Mouse (Mus musculus): ENCODE measurements around the gene Fos. TPM values are rescaled to one million over a fixed set of nuclear protein-coding genes. Genes with fewer than 3 reads are reported as not detected.

Fos gene
- total and polyA plus RNA-seq, 2 experiments from 2014 or later: 1.6 to 18.5 TPM

GRCm38 (mm10) chr12:85487545-85488141 lies 14.0 kb downstream of the Fos start:
- H3K4me1 ChIP-seq (ENCODE audit: control insufficient read depth, insufficient read depth): peaks cover 22% of the 10 kb centered on the region
- no peak for TF ChIP-seq EP300 (IDR thresholded peaks at IDR 0.05; ENCODE audit: low read depth)
- TF ChIP-seq CTCF (IDR thresholded peaks at IDR 0.05; ENCODE audit: low read depth): peak; percentile 89
- no peaks in the 10 kb centered on the region for H3K9me3 ChIP-seq (replicated peaks; ENCODE audit: control insufficient read depth, low read length)
- no peaks in the 10 kb centered on the region for H3K36me3 ChIP-seq (replicated peaks; ENCODE audit: control insufficient read depth, insufficient read depth, low read length)
- H3K27me3 ChIP-seq (ENCODE audit: control insufficient read depth, insufficient read depth, low read length): no peaks in the 10 kb centered on the region
- under 1% methylated on average over 12 of the region's 12 CpGs for WGBS
- H3K4me2 ChIP-seq (ENCODE audit: low read depth, low read length): peak overlapping the region; percentile 97
- H3K4me3 ChIP-seq (ENCODE audit: low read depth, low read length): peak overlapping the region; percentile 92
- DNase-seq (ENCODE audit: low spot score) (peak; percentile 76), ATAC-seq (ENCODE audit: insufficient read depth, low read depth) (no peak)
- H3K27ac ChIP-seq (ENCODE audit: low read depth): peak overlapping the region; percentile 78; the same call in 1 of the 2 replicates
- H3K9ac ChIP-seq (replicated peaks; ENCODE audit: low read depth, low read length): peak overlapping the region; percentile 42; the same call in 1 of the 2 replicates

GRCm38 (mm10) chr12:85489232-85489886 lies 15.7 kb downstream of the Fos start:
- DNase-seq (ENCODE audit: low spot score) (no peak), ATAC-seq (ENCODE audit: insufficient read depth, low read depth) (no peak)
- TF ChIP-seq EP300 (IDR thresholded peaks at IDR 0.05; ENCODE audit: low read depth) (no peak), CTCF (IDR thresholded peaks at IDR 0.05; ENCODE audit: low read depth) (no peak)
- Histone ChIP-seq H3K4me3 (ENCODE audit: low read depth, low read length) (no peak overlapping the region), H3K36me3 (replicated peaks; ENCODE audit: control insufficient read depth, insufficient read depth, low read length) (no peaks in the 10 kb centered on the region), H3K27ac (ENCODE audit: low read depth) (no peak overlapping the region), H3K4me2 (ENCODE audit: low read depth, low read length) (no peak overlapping the region), H3K9ac (replicated peaks; ENCODE audit: low read depth, low read length) (no peak overlapping the region), H3K9me3 (replicated peaks; ENCODE audit: control insufficient read depth, low read length) (no peaks in the 10 kb centered on the region), H3K4me1 (ENCODE audit: control insufficient read depth, insufficient read depth) (peaks cover 18% of the 10 kb centered on the region), H3K27me3 (ENCODE audit: control insufficient read depth, insufficient read depth, low read length) (no peaks in the 10 kb centered on the region)
- 49% methylated on average over 7 of the region's 7 CpGs for WGBS

GRCm38 (mm10) chr12:85490096-85490820 lies 16.6 kb downstream of the Fos start:
- no peak for ATAC-seq (ENCODE audit: insufficient read depth, low read depth)
- 81% methylated on average over 10 of the region's 10 CpGs for WGBS

GRCm38 (mm10) chr12:85490991-85491390 lies 17.3 kb downstream of the Fos start:
- Histone ChIP-seq H3K4me1 (ENCODE audit: control insufficient read depth, insufficient read depth) (peaks cover 10% of the 10 kb centered on the region), H3K4me3 (ENCODE audit: low read depth, low read length) (no peak overlapping the region), H3K36me3 (replicated peaks; ENCODE audit: control insufficient read depth, insufficient read depth, low read length) (no peaks in the 10 kb centered on the region), H3K27ac (ENCODE audit: low read depth) (no peak overlapping the region), H3K4me2 (ENCODE audit: low read depth, low read length) (no peak overlapping the region), H3K27me3 (ENCODE audit: control insufficient read depth, insufficient read depth, low read length) (no peaks in the 10 kb centered on the region), H3K9me3 (replicated peaks; ENCODE audit: control insufficient read depth, low read length) (no peaks in the 10 kb centered on the region), H3K9ac (replicated peaks; ENCODE audit: low read depth, low read length) (no peak overlapping the region)
- no peak for ATAC-seq (ENCODE audit: insufficient read depth, low read depth)
- 77% methylated on average over 1 of the region's 1 CpGs for WGBS
- TF ChIP-seq EP300 (IDR thresholded peaks at IDR 0.05; ENCODE audit: low read depth) (no peak), CTCF (IDR thresholded peaks at IDR 0.05; ENCODE audit: low read depth) (no peak)
- no peak for DNase-seq (ENCODE audit: low spot score)

More at GRCm38 (mm10) chr12:85490096-85490820, 16.6 kb downstream of the Fos start:
- Histone ChIP-seq H3K4me3 (ENCODE audit: low read depth, low read length) (no peak overlapping the region), H3K27ac (ENCODE audit: low read depth) (no peak overlapping the region), H3K27me3 (ENCODE audit: control insufficient read depth, insufficient read depth, low read length) (no peaks in the 10 kb centered on the region), H3K4me1 (ENCODE audit: control insufficient read depth, insufficient read depth) (peaks cover 15% of the 10 kb centered on the region), H3K4me2 (ENCODE audit: low read depth, low read length) (no peak overlapping the region), H3K9ac (replicated peaks; ENCODE audit: low read depth, low read length) (no peak overlapping the region), H3K36me3 (replicated peaks; ENCODE audit: control insufficient read depth, insufficient read depth, low read length) (no peaks in the 10 kb centered on the region), H3K9me3 (replicated peaks; ENCODE audit: control insufficient read depth, low read length) (no peaks in the 10 kb centered on the region)
- DNase-seq (ENCODE audit: low spot score): no peak
- no peak for TF ChIP-seq CTCF (IDR thresholded peaks at IDR 0.05; ENCODE audit: low read depth)
- no peak for TF ChIP-seq EP300 (IDR thresholded peaks at IDR 0.05; ENCODE audit: low read depth)

- Histone ChIP-seq H3K27me3 (ENCODE audit: control insufficient read depth, insufficient read depth, low read length) (no peaks in the 10 kb centered on the region), H3K9ac (replicated peaks; ENCODE audit: low read depth, low read length) (no peak overlapping the region), H3K9me3 (replicated peaks; ENCODE audit: control insufficient read depth, low read length) (no peaks in the 10 kb centered on the region), H3K4me3 (ENCODE audit: low read depth, low read length) (no peak overlapping the region), H3K27ac (ENCODE audit: low read depth) (no peak overlapping the region), H3K36me3 (replicated peaks; ENCODE audit: control insufficient read depth, insufficient read depth, low read length) (no peaks in the 10 kb centered on the region), H3K4me1 (ENCODE audit: control insufficient read depth, insufficient read depth) (peaks cover 6% of the 10 kb centered on the region), H3K4me2 (ENCODE audit: low read depth, low read length) (peak overlapping the region; percentile 36; the same call in 1 of the 2 replicates)
- peak; percentile 76 for DNase-seq (ENCODE audit: low spot score)
- TF ChIP-seq EP300 (IDR thresholded peaks at IDR 0.05; ENCODE audit: low read depth) (no peak), CTCF (IDR thresholded peaks at IDR 0.05; ENCODE audit: low read depth) (peak; percentile 75)
- 22% methylated on average over 16 of the region's 16 CpGs for WGBS
- peak; percentile 66; the same call in 1 of the 2 replicates for ATAC-seq (ENCODE audit: insufficient read depth, low read depth)
These were observed 18.5 kb downstream of the Fos start for GRCm38 (mm10) chr12:85492084-85492645.
